ENCODE assay signal across 21 mouse cellular contexts in the genomic region with DNA sequence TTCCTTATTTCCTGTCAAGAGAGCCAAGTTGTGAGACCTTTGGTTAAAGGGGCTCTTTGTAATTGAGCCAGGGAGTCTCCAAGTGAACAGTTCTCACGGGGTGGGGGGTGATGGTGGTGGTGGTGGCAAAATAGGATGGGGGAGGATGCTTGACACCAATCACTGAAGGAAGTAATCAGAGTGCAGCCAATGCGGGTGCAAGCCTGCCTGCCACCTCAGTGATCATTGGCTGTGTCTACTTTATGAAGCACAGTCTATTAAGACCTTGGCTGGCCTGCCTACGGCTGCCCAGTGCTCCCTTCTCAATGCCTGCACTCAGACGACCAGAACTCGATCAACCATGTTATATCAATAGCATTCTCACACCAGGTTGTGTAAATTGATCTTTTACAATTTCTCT.
DNase-seq lines count a peak whose midpoint lies in the region; ATAC-seq lines count a peak whose summit lies in the region.
"Had no signal": no experiment of that assay in that cellular context is flagged by ENCODE, and none has a peak within 500 bp of the region (broad histone marks: within the 10 kb centered on the region; RNA-seq: fewer than 3 reads in every experiment).

No protein-coding gene starts in this region.

- peaks cover 25% of the 10 kb centered on the region for H3K4me1 ChIP-seq in kidney, embryonic 16.5 days (ENCODE audit: insufficient read depth, low read length)
- H3K4me1 ChIP-seq in neural tube, embryonic 11.5 days (ENCODE audit: control insufficient read depth, insufficient read depth, low read length), result peaks cover 14% of the 10 kb centered on the region; the same call in 1 of the 2 replicates
- H3K4me1 ChIP-seq in hindbrain, embryonic 13.5 days (replicated peaks), result peaks cover 25% of the 10 kb centered on the region
- peaks cover 15% of the 10 kb centered on the region for H3K4me1 ChIP-seq in neural tube, embryonic 15.5 days
- H3K4me1 ChIP-seq: liver, embryonic 13.5 days had no signal

- no peak overlapping the region for H3K4me2 ChIP-seq in kidney, embryonic 16.5 days (replicated peaks; ENCODE audit: low read depth, low read length)
- no peak overlapping the region for H3K4me2 ChIP-seq in neural tube, embryonic 11.5 days (ENCODE audit: low read depth)
- no peak overlapping the region for H3K4me2 ChIP-seq in hindbrain, embryonic 13.5 days
- H3K4me2 ChIP-seq in neural tube, embryonic 15.5 days, result no peak overlapping the region
- H3K4me2 ChIP-seq: embryonic facial prominence, embryonic 13.5 days; heart, embryonic 11.5 days; limb, embryonic 13.5 days; liver, embryonic 13.5 days; lung, embryonic 14.5 days; midbrain, embryonic 12.5 days had no signal

- H3K27me3 ChIP-seq in kidney, embryonic 16.5 days (ENCODE audit: insufficient read depth, low read length), result peaks cover 4% of the 10 kb centered on the region; the same call in 1 of the 2 replicates
- H3K27me3 ChIP-seq in neural tube, embryonic 11.5 days (ENCODE audit: control insufficient read depth, insufficient read depth, low read length), result no peaks in the 10 kb centered on the region; the same call in 1 of the 2 replicates
- H3K27me3 ChIP-seq in hindbrain, embryonic 13.5 days, result 0 out of 2 replicates have a peak, but pooled peaks cover 6% of the 10 kb centered on the region
- no peaks in the 10 kb centered on the region for H3K27me3 ChIP-seq in neural tube, embryonic 15.5 days (replicated peaks)
- H3K27me3 ChIP-seq: midbrain, embryonic 12.5 days had no signal

- no peaks in the 10 kb centered on the region for H3K9me3 ChIP-seq in kidney, embryonic 16.5 days (ENCODE audit: low read length)
- H3K9me3 ChIP-seq in neural tube, embryonic 11.5 days (ENCODE audit: control insufficient read depth, low read length), result no peaks in the 10 kb centered on the region
- H3K9me3 ChIP-seq in hindbrain, embryonic 13.5 days, result no peaks in the 10 kb centered on the region
- H3K9me3 ChIP-seq in neural tube, embryonic 15.5 days (replicated peaks), result no peaks in the 10 kb centered on the region
- H3K9me3 ChIP-seq: embryonic facial prominence, embryonic 13.5 days; limb, embryonic 13.5 days; liver, embryonic 13.5 days; midbrain, embryonic 12.5 days had no signal

- no peak for DNase-seq in kidney, adult 9 months
- peak; percentile 30 for DNase-seq in neural tube, embryonic 11.5 days (ENCODE audit: low spot score)
- no peak for DNase-seq in neural tube, embryonic 10.5 days (ENCODE audit: extremely low spot score, low spot score)
- DNase-seq: adrenal gland, adult 2 months; cerebellum, adult 8-10 months; heart, postnatal 10 days; kidney, postnatal 36 days; liver, embryonic 13.5 days; lung, embryonic 14.5 days; lung, postnatal 36 days; right cerebral cortex, postnatal 14 days; spleen, adult 18-20 months; thymus, postnatal 25 days had no signal

- no peak overlapping the region for H3K27ac ChIP-seq in kidney, embryonic 16.5 days (ENCODE audit: low read length)
- H3K27ac ChIP-seq in neural tube, embryonic 11.5 days (ENCODE audit: low read depth, low read length), result no peak overlapping the region
- H3K27ac ChIP-seq in hindbrain, embryonic 13.5 days, result no peak overlapping the region
- H3K27ac ChIP-seq in neural tube, embryonic 15.5 days (replicated peaks), result no peak overlapping the region
- H3K27ac ChIP-seq: embryonic facial prominence, embryonic 13.5 days; limb, embryonic 13.5 days; liver, embryonic 13.5 days; midbrain, embryonic 12.5 days had no signal

- H3K9ac ChIP-seq in kidney, embryonic 16.5 days (replicated peaks; ENCODE audit: low read length), result no peak overlapping the region
- H3K9ac ChIP-seq in neural tube, embryonic 11.5 days (ENCODE audit: low read length), result no peak overlapping the region
- no peak overlapping the region for H3K9ac ChIP-seq in hindbrain, embryonic 13.5 days
- no peak overlapping the region for H3K9ac ChIP-seq in neural tube, embryonic 15.5 days (replicated peaks)
- H3K9ac ChIP-seq: embryonic facial prominence, embryonic 13.5 days; limb, embryonic 13.5 days; liver, embryonic 13.5 days; lung, embryonic 14.5 days; midbrain, embryonic 12.5 days had no signal

- WGBS in kidney, embryonic 16.5 days, result 16% methylated on average over 5 of the region's 5 CpGs
- WGBS in neural tube, embryonic 11.5 days, result 28% methylated on average over 5 of the region's 5 CpGs
- 13% methylated on average over 5 of the region's 5 CpGs for WGBS in hindbrain, embryonic 13.5 days
- 15% methylated on average over 5 of the region's 5 CpGs for WGBS in neural tube, embryonic 15.5 days

- no peaks in the 10 kb centered on the region for H3K36me3 ChIP-seq in kidney, embryonic 16.5 days (ENCODE audit: insufficient read depth, low read length)
- no peaks in the 10 kb centered on the region for H3K36me3 ChIP-seq in neural tube, embryonic 11.5 days (ENCODE audit: control insufficient read depth, insufficient read depth, low read length)
- no peaks in the 10 kb centered on the region for H3K36me3 ChIP-seq in hindbrain, embryonic 13.5 days
- no peaks in the 10 kb centered on the region for H3K36me3 ChIP-seq in neural tube, embryonic 15.5 days
- H3K36me3 ChIP-seq: embryonic facial prominence, embryonic 13.5 days; limb, embryonic 13.5 days; liver, embryonic 13.5 days; midbrain, embryonic 12.5 days had no signal

- ATAC-seq in kidney, embryonic 16.5 days (ENCODE audit: low FRiP score, low TSS enrichment), result peak; percentile 66; the same call in 1 of the 2 replicates
- peak; percentile 45; the same call in 1 of the 2 replicates for ATAC-seq in neural tube, embryonic 11.5 days (ENCODE audit: insufficient read depth, low FRiP score, low TSS enrichment)
- 0 out of 2 replicates have a peak, but pooled peaks have one; percentile 52 for ATAC-seq in hindbrain, embryonic 13.5 days (ENCODE audit: low FRiP score)
- ATAC-seq in neural tube, embryonic 15.5 days (ENCODE audit: low FRiP score), result peak; percentile 48; the same call in 1 of the 2 replicates
- no peak for ATAC-seq in CD4-positive, CD25-positive, alpha-beta regulatory T cell, adult 4 months

- no peak overlapping the region for H3K4me3 ChIP-seq in kidney, embryonic 16.5 days (ENCODE audit: low read length)
- H3K4me3 ChIP-seq in neural tube, embryonic 11.5 days (ENCODE audit: low read depth, low read length), result no peak overlapping the region
- H3K4me3 ChIP-seq in hindbrain, embryonic 13.5 days, result no peak overlapping the region
- no peak overlapping the region for H3K4me3 ChIP-seq in neural tube, embryonic 15.5 days (replicated peaks)
- H3K4me3 ChIP-seq: embryonic facial prominence, embryonic 13.5 days; limb, embryonic 13.5 days; liver, embryonic 13.5 days; midbrain, embryonic 12.5 days had no signal
